Mouse (Mus musculus) liver, postnatal 0 days (tissue): ENCODE results near the gene Pitpnb.

Source experiments
- CTCF ChIP-seq: sonication (generic); IDR thresholded peaks from 2 replicates; pipeline ENCODE4 v1.5.1; 2016; ENCODE audit warnings: antibody characterized with exemption, low read depth
- EP300 ChIP-seq: IDR thresholded peaks from 2 replicates; pipeline ENCODE4 v1.6.1; 2016; ENCODE audit warnings: antibody characterized with exemption, low read depth, mild to moderate bottlenecking

DNA sequence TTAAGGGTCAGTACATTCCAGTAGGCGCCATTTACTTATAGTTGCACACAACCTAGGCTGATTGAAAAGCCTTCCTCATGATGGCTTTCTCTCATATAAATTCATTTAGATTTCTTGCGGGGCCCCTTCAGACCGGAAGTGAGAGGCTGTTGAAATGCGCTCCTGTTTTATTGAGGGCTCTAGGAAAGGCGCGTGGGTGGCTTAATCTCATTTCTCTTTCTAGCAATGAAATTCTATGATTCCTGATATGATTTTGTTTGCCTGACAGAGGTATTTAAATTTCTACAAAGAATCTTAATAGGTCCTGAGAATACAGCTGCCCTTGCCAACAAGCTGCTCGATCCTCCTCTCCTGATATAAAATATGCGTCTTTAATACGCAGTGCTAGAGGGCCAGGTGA lies 95.2 kb downstream of the Pitpnb start:
- no peak for TF ChIP-seq EP300
- TF ChIP-seq CTCF, result no peak
